Mouse (Mus musculus): Measurements from ENCODE around the gene Dnttip2.
A peak's percentile ranks its signal among the peaks of the same experiment; 100 is the strongest.
"Not testable (repeated sequence)": the region's sequence is repeated elsewhere in the genome, so short reads cannot be mapped to it uniquely, and the experiment has no call there.

Gene Dnttip2

DNA sequence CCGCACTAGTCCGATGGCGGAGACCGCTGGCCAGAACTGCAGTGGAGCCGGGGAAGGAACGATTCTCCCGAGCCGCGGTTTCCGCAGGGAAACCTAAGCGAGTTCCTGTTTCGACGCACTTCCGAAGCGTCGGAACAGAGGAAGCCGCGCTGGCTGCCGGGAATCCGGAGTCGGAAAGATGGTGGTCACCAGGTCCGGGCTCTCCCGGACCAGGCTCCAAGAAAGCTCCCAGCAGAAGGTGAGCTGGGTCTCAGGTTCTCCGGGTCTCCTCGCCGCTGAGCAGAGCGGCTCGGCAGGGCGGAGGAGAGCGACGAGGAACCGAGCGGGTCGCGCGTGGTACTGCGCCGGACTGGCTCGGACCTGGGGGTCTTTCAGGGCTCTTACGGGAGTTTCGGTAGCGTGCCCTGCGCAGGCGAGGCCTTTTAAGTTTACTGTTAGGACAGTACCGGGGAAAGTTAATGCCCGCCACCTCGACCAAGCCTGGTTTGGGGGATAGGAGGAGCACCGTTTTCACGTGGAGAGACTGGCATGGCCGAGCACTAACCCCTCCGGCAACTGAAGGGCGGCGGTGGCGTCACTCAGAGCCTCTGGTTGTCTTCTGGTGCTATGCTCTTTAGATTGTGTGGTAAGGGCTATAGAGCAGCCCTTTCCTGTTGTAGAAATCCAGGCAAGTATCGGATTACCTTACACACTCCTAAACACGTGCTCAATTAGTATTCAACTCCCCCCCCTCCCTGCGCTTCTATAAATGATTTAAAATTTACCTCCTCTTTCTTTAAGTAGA is at the start of gene Dnttip2:
Dnttip2 (plus strand) TSS at position 148 of the 784 bp plus-strand sequence.
- peak; percentile 90 for DNase-seq

DNA sequence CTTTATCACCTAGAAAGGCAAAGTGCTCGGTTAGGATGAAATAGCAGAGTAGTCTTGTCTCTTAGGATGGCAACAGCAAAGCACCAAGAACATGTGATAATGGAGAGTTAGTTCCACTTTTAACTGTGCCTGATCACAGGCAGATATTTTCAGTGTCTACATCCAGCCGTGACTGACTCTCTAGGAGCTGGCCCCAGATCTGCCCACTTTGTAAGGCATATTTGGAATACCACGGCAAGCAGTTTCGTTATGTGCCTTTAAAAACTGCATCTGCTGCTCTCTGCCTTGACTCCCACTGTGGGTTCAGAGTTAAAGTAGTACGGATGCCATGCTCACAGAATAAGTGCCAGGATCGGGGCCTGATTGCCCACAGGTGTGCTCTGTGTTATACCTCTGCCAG is 47.2 kb upstream of the Dnttip2 start:
- not testable (repeated sequence) for DNase-seq

DNA sequence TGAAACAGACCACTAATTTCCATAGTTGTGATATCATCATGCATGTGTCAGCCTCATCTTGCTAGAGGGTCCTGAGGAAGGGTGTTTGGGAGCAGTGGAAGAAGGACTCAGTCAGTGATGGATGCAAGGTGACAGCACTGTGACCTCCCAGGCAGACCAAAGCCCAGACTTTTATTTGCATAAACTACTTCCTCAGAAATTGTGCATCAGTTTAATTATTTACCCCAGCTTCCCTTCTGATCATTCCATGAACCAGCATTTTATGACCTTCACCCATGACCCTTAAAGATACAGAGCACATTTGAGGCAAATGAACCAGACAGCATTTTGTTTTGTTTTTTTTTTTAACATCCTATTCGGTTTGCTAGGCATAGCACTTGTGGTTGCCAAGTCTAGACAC is 38.4 kb upstream of the Dnttip2 start:
- DNase-seq = no peak

DNA sequence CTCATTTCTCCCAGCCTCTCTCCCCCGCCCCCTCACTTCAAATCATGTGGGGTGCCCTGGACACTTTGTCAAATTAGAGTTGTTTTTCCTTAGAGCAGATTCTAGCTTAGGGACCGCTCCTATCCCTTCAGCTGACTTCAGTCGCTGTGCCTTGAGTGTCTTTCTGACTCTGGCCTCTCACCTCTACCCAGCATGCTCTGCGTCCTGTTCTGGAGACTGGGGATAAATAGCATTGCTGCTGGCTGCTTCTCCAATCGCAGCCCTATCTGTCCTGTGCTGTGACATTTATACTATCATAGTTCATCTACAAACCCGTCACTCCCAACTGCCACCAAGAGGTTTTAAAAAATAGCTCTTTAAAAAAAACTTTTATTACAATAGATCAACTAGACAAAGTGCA is 31.3 kb upstream of the Dnttip2 start:
- no peak for DNase-seq

DNA sequence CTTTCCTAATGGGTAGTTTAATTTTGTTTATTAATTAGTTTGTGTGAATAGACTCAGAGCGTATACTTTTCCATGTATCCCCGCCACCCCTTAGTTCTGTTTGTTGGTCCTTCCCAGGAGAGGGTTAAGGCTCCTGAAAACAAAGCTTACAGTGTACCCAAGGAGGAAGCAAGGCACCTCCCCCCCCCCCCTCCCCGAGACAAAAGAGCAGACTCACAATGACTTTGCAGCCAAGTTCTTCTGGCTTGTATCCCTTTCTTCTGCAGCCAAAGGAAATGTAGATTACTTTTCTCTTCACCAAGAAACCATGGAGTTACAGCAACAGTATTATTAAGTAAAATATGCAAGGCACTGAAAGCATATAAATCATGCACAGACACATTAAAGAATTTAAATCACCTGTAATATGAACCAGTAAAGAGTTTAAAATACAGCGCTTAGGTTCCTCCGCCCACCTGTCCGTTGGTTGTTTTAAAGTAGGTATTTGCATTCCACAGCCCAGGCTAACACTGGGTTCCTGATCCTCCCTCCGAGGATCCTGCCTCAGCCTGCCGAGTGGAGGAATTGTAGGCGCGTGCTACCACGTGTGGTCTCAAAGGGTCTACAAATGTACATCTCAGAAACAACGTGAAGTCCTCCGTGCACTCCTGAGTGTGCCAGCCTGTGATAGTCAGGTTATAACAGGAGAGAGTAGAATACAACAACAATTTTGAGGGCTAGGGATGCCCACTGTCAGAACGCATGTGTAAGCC is 30.6 kb upstream of the Dnttip2 start:
- DNase-seq = no peak

DNA sequence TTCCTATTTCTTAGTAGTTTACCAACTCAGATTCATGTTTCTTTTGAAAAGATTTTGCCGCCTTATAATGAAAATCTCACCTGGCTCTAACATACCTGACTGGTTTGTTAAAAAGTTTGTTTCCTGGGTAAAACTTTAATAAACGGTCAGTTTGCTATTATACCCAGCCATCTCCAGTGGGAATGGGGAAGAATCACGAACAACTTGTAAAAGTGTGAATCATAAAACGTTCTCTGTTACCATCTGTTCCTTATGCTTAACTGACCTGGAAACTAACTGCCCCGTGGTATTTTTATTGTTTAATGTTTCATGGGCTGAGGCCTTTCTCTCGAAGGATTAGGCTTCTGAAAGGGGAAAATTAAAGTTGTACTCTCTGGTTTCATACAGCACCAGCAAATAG is 29.4 kb upstream of the Dnttip2 start:
- DNase-seq = no peak

DNA sequence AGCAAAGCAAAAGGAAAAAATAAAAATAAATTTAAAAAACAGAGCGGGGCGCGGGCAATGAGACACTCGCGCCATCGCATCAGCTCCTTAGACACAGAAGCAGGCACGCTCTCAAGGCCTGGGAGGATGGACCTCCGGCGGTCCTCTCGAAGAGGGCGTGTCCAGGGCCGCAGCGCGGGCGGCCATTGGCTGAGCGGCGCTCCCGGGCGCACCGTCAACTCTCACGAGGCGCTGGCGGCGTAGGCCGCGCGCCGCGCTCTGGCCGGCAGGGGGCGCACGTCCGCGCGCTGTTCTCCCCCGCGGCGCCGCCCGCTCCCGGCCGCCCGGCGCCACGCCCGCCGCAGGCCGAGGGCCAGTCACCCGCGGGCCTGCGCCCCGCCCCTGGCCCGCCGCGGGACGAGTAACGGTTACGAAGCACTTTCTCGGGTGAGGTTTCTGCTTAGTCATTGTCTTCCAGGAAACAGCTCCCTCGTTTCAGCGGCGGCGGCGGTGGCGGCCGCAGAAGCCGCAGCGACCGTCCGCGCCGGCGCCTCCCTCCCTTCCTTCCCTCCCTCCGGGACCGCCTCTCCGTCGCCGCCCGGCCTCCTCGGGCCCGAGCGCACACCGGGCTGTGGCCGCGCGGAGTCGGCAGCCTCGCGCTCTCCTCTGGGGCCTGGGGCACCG is 28.8 kb upstream of the Dnttip2 start, which contains the start of gene Gclm:
Gclm (plus strand) TSS at position 343 of the 663 bp plus-strand sequence.
- peak; percentile 91 for DNase-seq

DNA sequence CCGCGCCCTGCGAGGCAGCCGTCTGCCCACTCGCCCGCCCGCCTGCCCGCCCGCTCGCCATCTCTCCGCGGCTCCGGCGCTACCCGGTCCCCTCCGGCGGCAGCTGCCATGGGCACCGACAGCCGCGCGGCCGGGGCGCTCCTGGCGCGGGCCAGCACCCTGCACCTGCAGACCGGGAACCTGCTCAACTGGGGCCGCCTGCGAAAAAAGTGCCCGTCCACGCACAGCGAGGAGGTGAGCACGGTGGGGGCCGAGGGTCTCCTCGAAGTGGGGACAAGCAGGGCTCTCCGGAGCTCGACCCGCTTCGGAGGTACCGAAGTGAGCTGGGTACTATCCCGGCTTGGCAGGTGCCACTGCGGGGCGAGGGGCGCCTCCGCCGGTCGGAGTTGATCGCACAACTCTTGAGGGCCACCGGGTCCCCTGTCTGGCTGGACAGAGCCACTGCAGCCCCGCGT is 28.3 kb upstream of the Dnttip2 start:
- DNase-seq = peak; percentile 60

DNA sequence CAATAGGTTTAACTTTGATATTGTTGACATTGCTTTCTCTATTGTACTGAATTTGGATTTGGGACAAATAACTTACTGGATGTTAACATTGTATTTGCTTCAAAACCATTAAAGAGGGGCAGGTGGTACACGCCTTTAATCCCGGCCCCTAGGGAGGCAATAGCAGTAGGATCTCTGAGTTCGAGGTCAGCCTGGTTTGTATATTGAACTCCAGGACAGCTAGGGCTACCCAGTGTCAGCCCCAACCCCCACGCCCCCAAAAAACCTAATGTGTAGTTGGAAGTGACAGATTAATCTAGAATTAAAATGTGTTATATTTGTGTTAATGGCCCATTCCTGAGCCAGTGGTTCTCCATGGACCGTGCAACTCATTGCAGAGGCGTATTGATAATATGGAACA is 27.8 kb upstream of the Dnttip2 start:
- no peak for DNase-seq

DNA sequence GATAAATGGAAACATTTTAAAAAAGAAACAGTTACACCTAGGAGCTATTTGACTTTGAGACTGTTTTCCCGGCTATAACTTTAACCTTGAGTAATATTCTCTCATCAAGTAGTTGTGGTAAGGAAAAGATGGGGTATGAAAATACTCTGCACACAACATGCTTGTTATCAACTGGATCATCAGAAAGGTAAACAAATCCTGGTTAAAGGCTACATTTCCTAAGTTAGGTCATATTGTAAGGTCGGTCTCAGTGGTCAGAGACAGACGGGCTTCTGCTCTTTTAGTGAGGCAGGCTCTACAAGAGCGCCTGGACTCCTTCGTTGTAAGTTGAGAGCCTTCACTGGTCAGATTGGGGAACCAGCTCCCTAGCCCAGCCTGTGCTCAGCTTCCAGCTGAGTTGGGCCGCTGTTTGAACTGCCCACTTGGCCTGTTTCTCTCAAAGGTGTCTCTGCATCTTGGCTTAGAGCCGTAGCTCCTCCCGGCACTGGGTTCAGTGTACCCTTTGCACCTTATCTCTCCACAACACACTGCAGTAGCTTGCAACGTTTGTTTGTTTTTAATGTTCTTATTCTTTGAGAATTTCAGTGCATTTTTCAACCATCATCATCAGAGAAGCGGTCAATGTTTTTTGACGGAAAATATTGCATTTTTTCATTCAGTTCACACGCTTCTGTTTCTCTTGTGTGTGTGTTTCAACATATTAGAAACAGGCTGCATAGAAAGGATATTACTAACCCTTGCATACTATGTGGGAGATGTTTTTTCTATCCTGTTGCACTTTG is 27.0 kb upstream of the Dnttip2 start:
- DNase-seq = no peak

DNA sequence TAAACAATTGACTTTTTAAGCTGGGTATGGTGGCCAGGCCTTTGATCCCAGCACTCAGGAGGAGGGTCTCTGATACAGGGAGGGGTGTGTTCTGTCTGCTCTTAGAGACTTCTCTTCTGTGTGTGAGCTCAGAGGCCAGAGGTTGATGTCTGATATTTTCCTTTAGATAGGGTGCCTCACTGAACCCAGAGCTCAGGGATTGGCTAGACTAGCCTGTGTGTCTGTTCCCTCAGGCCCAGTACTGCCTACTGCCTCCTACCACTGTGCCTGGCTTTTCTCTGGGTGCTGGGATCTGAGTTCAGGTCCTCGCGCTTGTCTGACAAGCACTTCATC is 26.5 kb upstream of the Dnttip2 start:
- DNase-seq = no peak

DNA sequence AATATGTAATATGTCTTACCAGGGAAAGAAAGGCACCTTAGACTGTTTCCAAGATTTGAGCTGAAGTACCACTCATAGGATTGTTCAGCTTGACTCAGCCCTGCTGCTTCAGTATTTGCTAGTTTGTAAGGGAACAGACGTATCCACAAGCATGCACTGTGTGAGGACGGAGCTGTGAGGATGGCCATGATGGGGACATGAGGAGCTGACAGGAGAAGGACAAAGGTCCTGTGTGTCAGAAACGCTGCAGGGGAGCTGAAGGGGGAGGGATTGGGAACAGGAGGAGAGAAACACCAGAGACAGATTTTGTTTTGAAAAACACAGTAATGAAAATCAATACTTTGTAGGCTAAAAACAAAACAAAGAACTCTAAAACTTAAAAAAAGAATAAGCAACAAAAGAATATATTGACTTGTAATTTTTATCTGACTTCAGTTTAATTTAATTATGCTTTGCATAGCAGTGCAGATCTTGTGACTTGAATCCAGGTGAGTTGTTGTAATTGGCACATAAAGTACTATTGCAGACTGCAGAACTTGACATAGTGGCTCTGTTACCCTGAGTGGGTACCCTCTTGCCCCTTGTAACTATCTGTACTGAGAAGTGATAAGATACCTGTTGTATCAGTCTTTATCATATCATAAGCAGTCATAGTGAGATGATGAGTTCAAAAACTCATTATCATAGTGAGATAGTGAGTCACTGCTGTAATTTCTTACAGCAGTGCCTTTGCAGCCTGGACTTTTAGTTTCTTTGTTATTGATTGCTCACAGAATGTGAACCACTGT is 21.5 kb upstream of the Dnttip2 start:
- no peak for DNase-seq

DNA sequence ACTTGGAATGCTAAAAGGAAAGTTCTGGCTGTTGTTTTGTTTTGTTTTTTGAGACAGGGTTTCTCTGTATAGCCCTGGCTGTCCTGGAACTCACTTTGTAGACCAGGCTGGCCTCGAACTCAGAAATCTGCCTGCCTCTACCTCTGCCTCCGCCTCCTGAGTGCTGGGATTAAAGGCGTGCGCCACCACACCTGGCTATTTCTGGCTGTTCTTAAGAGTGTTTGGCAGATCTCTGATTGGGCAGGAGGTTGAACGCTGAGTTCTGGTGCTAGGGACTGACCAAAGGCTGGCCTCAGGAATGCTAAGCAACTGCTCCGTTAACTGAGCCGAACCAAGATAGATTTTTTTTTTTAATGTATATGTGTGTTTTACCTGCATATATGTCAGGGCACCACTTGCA is 20.1 kb upstream of the Dnttip2 start:
- not testable (repeated sequence) for DNase-seq

DNA sequence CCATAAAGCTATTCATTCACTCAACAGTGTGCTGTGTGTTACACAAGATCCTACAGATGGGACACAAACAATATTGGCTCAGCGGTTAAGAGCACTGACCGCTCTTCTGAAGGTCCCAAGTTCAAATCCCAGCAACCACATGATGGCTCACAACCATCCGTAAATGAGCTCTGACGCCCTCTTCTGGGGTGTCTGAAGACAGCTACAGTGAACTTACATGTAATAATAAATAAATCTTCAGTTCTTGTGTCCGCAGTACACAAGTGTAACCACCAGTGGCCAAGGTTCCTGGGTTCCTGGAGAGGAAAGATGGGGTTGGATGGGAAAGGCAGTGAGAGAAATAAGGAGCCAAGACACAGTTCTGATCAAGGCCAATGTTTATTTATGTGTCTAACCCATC is 4.2 kb upstream of the Dnttip2 start:
- DNase-seq = no peak

DNA sequence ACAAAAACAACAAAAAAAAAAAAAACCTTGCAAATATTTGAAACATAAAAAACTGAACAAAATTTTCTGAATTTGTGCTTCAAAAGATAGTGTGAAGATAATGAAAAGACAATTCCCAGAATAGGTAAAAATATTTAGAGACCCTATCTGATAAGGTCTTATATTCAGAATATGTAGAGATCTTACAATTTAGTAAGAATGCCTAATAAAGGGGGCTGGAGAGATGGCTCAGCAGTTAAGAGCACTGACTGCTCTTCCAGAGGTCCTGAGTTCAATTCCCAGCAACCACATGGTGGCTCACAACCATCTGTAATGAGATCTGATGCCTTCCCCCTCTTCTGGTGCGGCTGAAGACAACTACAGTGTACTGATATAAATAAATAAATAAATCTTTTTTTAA is 1.6 kb upstream of the Dnttip2 start:
- DNase-seq = not testable (repeated sequence)

DNA sequence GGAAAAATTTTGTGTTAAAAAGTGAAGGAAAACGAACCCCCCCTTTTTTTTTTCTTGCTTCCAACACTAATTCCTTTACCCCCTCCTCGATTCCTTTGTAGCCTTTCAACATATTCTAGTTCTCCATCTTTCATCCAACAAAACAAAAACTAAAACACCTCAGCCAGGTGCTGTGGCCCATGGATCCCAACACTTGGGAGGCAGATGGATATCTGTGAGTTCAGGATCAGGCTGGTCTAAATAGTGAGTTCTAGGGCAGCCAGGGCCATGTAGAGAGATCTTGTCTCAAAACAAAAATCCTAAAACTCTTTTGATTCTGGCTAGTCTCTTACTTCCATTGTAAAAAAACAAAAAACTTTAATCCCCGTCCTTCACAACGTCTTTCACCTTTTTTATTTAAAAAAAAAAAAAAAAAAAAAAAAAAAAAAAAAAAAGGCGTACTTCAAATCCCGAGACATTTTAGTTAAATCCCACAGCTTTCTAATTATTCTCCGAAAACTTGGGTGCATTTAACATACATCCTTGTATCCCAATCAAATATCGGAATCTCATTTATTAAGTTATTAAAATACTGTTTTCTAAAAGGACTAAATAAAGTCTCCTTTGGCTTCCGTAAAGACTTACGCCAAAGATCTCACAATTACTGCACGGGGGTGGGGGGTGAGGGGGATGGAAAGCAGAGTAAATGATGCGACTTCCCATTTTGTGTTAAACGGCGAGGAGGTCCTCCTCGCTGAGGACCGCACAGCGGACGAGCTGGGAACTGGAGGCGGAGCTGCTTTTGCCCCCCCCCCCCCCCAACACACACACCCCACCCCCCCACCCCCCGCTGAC is 564 bp upstream of the Dnttip2 start:
- no peak for DNase-seq

DNA sequence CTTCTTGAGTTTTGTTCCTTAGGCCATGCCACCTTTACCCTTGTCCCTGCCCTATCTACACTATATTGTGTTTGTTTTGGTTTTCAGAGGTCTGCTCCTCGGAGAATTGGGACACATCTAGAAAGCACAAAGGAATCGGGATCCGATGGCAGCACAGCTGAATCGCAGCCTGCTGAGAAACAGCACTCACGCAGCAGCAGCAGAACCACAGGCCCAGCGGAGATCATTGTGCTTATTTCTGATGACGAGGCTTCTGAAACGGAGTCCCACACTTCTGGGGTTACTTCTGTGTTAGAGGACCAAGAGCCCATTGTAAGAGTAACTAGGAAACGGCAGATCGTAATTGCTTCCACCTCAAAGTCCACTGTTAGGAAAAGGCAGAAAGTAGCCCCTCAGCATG is 923 bp downstream of the Dnttip2 start:
- DNase-seq = no peak

DNA sequence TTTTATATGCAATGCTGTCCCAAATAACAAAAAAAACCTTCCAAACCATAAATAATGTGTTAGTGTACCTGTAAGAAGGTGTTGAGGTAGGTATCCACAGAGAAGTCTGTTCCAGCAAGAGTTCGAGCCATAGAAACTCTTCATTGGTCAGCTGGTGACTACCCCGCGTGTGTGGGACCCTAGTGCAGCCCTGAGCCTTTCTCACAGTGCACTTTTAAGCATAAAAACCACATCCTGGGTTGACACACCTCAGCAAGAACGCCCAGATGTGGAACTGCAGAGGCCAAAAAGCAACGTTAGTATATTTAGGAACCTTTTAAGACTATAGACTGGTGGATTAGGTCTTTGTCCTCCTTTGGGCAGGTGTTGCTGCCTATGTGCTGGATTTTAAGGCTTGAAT is 13.0 kb downstream of the Dnttip2 start:
- DNase-seq = no peak

DNA sequence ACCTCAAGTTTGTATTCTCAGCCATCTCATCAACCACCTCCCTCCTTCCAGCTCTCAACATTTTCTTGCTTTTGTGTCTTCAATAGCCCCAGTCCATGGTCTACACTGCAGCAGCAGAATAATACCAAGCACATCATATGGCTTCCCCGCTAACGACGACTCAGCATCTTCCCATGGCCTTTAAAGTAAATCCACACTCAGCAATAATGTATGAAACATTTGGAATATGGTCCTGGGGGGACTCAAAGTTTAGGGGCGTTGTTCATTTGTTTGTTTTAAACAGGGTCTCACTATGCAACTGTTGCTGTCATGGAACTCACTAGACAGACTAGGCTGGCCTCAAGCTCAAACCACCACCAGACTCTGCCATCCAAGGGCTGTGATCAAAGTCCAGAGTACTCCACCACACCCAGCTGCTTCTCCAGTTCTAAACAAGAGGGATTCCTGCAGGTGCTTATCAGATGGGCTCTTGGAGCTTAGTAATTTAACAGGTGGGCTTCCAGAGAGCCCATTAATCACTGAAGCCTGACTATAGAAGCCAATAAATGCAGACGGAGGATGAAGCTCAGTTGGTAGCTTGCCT is 14.5 kb downstream of the Dnttip2 start:
- no peak for DNase-seq

DNA sequence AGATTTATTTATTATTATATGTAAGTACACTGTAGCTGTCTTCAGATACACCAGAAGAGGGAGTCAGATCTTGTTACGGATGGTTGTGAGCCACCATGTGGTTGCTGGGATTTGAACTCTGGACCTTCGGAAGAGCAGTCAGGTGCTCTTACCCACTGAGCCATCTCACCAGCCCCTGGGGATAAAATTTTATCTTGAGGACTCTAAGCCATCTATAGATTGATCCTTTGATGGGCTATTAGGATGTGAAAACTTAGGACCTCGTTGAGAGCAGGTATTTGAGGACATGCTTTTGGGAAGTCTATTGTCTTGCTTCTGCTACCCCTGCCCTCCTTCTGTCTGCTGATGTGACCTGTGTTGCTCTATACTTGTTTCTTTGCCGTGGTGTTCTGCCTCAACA is 15.2 kb downstream of the Dnttip2 start:
- not testable (repeated sequence) for DNase-seq

DNA sequence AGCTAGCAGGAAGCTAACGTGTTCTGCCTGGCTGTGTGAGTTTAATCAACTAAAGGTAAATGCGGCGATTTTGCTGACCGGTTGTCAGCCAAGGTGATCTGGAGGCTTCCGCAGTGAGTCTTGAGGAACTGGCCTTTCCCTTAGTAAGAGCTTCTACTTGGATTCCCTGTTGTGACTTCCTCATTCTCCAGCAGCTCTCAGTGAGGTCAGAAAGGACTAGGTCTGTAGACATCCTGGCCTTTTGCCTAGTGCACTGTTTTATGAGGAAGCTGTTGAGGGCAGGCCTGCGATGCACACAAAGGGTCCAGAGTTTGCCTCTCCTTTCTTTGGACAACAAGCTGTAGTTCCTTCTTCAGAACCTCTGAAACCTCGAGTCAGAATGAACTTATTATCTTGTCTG is 16.5 kb downstream of the Dnttip2 start:
- peak; percentile 44 for DNase-seq

All from lung, postnatal 14 days (tissue).